Mouse (Mus musculus) hindbrain, embryonic 14.5 days (tissue): ENCODE data around the gene Myo1h. TPM values are rescaled to one million over a fixed set of nuclear protein-coding genes. Genes with fewer than 3 reads are reported as not detected.

Experiments used
- ATAC-seq: fragments of 200-750 bp; cut with Nextera tagmentation; 2 replicates; pipeline ENCODE4 v1.8.0; 2017; ENCODE audit warnings: moderate number of reproducible peaks, mild to moderate bottlenecking, moderate TSS enrichment, moderate library complexity; ENCODE audit not compliant: low FRiP score
- DNase-seq: peaks from one replicate; pipeline ENCODE4 v3.0.0-alpha.2; 2015; ENCODE audit warnings: low spot score
- H3K27ac ChIP-seq: fragments of 300-500 bp; sonication (generic); 2 replicates; pipeline ENCODE4 v1.5.1; 2014; ENCODE audit warnings: mild to moderate bottlenecking, moderate library complexity
- H3K27me3 ChIP-seq: fragments of 300-500 bp; sonication (generic); 2 replicates; pipeline ENCODE4 v1.6.1; 2014; ENCODE audit warnings: mild to moderate bottlenecking, low read length, mixed read lengths; ENCODE audit not compliant: control insufficient read depth, insufficient read depth
- H3K36me3 ChIP-seq: fragments of 300-500 bp; sonication (generic); replicated peaks from 2 replicates; pipeline ENCODE4 v1.6.1; 2014; ENCODE audit not compliant: control insufficient read depth, insufficient read depth
- H3K4me1 ChIP-seq: fragments of 300-500 bp; sonication (generic); replicated peaks from 2 replicates; pipeline ENCODE4 v1.6.1; 2014; ENCODE audit warnings: antibody characterized with exemption, low read length, mixed read lengths; ENCODE audit not compliant: control insufficient read depth, insufficient read depth
- H3K4me2 ChIP-seq: fragments of 300-500 bp; sonication (generic); replicated peaks from 2 replicates; pipeline ENCODE4 v1.6.1; 2014; ENCODE audit warnings: mild to moderate bottlenecking, moderate library complexity
- H3K4me3 ChIP-seq: fragments of 300-500 bp; sonication (generic); replicated peaks from 2 replicates; pipeline ENCODE4 v1.5.1; 2014; ENCODE audit warnings: mild to moderate bottlenecking, low read length
- H3K9ac ChIP-seq: fragments of 300-500 bp; sonication (generic); 2 replicates; pipeline ENCODE4 v1.6.1; 2014
- H3K9me3 ChIP-seq: fragments of 300-500 bp; sonication (generic); 2 replicates; pipeline ENCODE4 v1.6.1; 2016; ENCODE audit warnings: low read length; ENCODE audit not compliant: control insufficient read depth
- WGBS: fragments of 180-500 bp; shearing (Covaris S2); extraction: QIAGEN DNeasy Blood & Tissue Kit; methylation state at CpG from one replicate; pipeline ENCODE4 v1.1.7; 2014; 5-methylcytosine and 5-hydroxymethylcytosine counted together
- polyA plus RNA-seq: library from polyadenylated mRNA; unstranded; fragments of >200 nt; fragmentation: Nextera tagmentation; extraction: Ambion mirVana; gene quantifications from 2 replicates; pipeline ENCODE4 v1.2.1, GENCODE M21; 2014

The Myo1h gene
- polyA plus RNA-seq, 1 experiment from 2014 or later, result 0.64 TPM

DNA sequence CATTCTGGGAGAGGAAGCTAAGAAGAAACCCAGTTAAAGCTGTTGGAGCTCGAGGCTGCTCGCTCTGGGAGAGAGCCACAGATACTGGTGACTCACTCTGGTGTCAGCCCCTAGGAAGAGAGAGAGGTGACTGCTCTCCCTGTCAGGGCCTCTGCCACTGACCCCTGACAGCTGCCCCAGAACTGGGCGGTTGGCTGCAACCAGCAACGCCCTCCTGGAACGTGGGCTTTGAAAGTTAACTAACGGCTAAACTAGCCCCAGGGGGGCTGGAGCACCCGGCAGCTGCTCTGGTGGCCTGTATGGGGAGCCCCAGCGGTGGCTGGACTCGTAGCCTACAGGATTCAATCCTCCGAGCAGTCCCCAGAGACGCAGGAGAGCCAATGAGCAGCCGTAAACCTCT lies 19.0 kb upstream of the Myo1h start:
- Histone ChIP-seq H3K27ac (no peak overlapping the region), H3K9ac (no peak overlapping the region), H3K4me1 (peaks cover 12% of the 10 kb centered on the region), H3K9me3 (no peaks in the 10 kb centered on the region), H3K4me2 (no peak overlapping the region), H3K4me3 (no peak overlapping the region), H3K27me3 (peaks cover 68% of the 10 kb centered on the region), H3K36me3 (no peaks in the 10 kb centered on the region)
- 19% methylated on average over 12 of the region's 12 CpGs for WGBS
- DNase-seq, result no peak
- ATAC-seq, result no peak

DNA sequence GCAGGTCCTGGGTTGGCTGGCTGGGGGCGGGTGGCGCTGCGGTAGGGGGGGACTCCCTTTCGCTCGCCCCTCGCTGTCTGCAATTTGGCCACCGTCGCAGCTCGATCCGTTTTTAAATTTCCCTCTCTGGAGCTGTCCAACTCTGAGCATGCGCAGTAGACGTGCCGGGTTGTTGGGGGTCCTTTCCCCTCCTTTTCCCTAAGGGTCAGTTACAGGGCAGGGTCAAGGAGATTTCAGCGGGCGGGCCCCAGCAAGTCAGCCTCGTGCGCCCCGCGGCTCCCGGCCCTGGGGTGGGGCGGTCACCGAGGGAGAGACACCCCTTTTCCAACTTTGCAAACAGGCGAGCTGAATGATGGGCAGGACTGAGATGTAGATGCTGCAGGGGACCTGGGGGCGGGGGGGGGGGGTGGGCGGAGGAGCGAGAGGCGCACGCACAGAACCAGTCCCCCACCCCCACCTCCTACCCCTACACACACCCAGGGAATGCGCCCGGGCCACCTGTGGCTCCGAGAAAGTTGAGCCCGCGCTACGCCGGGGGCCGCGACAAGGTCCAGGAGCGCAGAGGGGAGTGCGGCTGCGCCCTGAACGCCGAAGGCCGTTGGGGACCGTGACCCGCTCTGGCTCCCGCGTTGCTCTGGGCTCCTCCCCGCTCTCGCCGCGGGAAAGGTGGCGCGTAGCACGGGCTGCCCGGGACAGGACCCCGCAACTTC lies 15.1 kb upstream of the Myo1h start, which contains the start of gene Foxn4:
Gene Foxn4, minus strand, starts transcription at position 115 of the 710 bp plus-strand sequence.
- Histone ChIP-seq H3K4me3 (peak within 1 kb of the TSS; percentile 35), H3K36me3 (no peaks in the 10 kb centered on the region), H3K4me1 (peaks cover 12% of the 10 kb centered on the region), H3K9me3 (no peaks in the 10 kb centered on the region), H3K27me3 (peaks cover 96% of the 10 kb centered on the region), H3K4me2 (peak within 1 kb of the TSS; percentile 50), H3K9ac (no peak within 1 kb of the TSS), H3K27ac (no peak within 1 kb of the TSS)
- WGBS, result 1% methylated on average over 49 of the region's 56 CpGs
- ATAC-seq (no peak), DNase-seq (no peak)

DNA sequence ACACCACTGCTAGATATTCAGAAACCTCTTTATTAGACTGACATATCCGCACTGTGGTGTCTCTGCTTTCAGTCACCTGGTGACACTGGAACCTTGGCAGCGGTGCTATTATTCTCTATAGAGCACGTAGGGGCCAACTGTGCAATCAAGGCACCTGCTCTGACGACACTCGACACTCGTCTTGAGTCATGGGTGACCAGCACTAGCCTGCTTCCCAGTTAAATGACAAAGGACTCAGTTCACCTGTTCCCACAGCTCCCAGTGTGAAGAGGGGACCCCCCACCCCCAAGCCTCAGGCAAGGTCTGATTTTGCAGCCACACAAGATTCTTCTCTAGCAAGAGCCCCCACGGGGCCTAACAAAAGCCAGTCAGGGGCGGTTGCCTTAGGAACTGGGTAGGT lies 13.6 kb upstream of the Myo1h start:
- Histone ChIP-seq H3K27ac (no peak overlapping the region), H3K9ac (no peak overlapping the region), H3K27me3 (peaks cover 82% of the 10 kb centered on the region), H3K4me1 (peaks cover 12% of the 10 kb centered on the region), H3K9me3 (no peaks in the 10 kb centered on the region), H3K36me3 (no peaks in the 10 kb centered on the region), H3K4me2 (no peak overlapping the region), H3K4me3 (no peak overlapping the region)
- DNase-seq (no peak), ATAC-seq (no peak)
- 10% methylated on average over 8 of the region's 8 CpGs for WGBS

DNA sequence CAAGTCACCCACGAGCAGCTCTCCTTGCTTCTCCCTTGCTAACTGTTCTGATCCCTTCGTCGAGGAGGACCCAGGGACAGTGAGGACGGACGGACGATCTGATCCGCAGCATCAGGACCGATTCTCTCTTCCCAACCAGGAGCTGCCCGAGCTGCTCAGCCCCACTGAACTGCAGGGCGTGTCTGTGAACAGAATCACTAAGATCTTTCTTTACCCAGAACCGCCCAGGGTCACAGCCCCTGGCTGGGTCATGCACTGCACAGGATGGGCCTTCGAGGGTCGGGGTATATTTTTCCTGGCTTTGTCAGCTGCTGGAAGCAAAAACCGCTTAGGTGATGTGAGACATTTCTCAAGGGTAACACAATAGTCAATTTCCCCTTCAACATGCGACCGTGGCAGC lies 13.0 kb upstream of the Myo1h start:
- no peak overlapping the region for H3K4me2 ChIP-seq
- peaks cover 80% of the 10 kb centered on the region for H3K27me3 ChIP-seq
- H3K4me3 ChIP-seq, result no peak overlapping the region
- DNase-seq (no peak), ATAC-seq (no peak)
- WGBS, result 14% methylated on average over 16 of the region's 16 CpGs
- H3K27ac ChIP-seq, result no peak overlapping the region
- H3K36me3 ChIP-seq, result no peaks in the 10 kb centered on the region
- no peaks in the 10 kb centered on the region for H3K9me3 ChIP-seq
- peaks cover 12% of the 10 kb centered on the region for H3K4me1 ChIP-seq
- H3K9ac ChIP-seq, result no peak overlapping the region

DNA sequence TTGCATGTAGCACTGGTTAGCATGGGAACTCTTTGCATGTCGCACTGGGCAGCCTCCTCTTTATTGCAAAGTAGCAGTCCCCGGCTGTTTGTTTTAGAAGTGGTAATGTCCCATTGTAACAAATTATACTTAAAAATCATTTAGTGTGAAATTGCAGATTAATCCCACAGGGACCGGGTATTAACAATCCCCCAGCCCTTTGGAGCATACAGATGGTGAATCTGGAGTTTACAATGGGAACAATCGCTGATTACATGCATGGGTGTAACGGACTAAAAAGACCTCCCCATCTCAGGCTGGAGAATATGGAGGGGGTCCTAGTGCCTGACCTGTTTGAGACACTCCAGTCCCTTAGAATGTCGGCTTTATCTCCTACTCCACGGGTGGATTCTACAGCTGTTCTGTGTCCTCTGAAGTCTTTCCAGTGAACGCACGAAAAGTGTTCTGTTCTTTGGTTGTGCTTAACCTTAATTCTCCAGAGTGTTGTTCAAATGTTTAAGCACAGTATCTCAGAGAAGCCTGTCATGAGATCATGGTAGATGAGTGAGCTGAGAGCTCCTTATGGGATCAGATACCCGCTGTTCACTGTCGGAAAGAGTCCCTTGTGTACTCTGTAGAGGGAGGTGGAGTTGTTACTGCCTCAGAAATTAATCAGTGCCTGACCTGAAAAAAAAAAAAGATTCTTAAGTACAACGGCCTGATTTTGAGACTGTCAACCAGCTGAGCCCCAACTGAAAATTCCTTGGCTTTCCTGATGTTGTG lies 9.4 kb upstream of the Myo1h start:
- peak overlapping the region; percentile 23; the same call in 1 of the 2 replicates for H3K4me2 ChIP-seq
- no peak overlapping the region for H3K27ac ChIP-seq
- no peak for ATAC-seq
- no peak for DNase-seq
- H3K4me3 ChIP-seq, result no peak overlapping the region
- H3K36me3 ChIP-seq, result no peaks in the 10 kb centered on the region
- WGBS, result 15% methylated on average over 12 of the region's 12 CpGs
- no peaks in the 10 kb centered on the region for H3K9me3 ChIP-seq
- H3K27me3 ChIP-seq, result peaks cover 64% of the 10 kb centered on the region
- H3K4me1 ChIP-seq, result peaks cover 10% of the 10 kb centered on the region; the same call in 1 of the 2 replicates
- H3K9ac ChIP-seq, result no peak overlapping the region

DNA sequence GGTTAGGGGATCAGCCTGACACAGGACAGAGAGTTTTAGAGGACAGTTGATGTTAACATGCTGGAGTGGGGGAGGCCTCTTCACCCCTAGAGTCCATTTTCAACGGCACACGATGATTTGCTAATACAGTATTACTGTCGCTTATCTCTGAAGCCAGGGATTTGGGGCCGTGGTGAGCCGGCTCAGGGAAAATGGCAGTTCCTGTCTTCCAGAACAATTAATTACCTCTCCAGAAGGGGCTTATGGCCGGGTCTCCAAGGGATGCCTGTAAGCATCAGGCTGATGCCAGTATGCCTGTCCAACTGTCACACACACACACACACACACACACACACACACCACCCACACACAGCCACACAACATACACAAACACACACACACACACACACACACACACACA lies 6.6 kb upstream of the Myo1h start:
- ATAC-seq (no peak), DNase-seq (no peak)
- Histone ChIP-seq H3K4me1 (peaks cover 10% of the 10 kb centered on the region; the same call in 1 of the 2 replicates), H3K4me3 (no peak overlapping the region), H3K9me3 (no peaks in the 10 kb centered on the region), H3K27me3 (peaks cover 40% of the 10 kb centered on the region), H3K4me2 (no peak overlapping the region), H3K36me3 (no peaks in the 10 kb centered on the region), H3K9ac (no peak overlapping the region; the same call in 1 of the 2 replicates), H3K27ac (0 out of 2 replicates have a peak overlapping the region, but pooled peaks have one; percentile 29)
- 23% methylated on average over 6 of the region's 6 CpGs for WGBS

DNA sequence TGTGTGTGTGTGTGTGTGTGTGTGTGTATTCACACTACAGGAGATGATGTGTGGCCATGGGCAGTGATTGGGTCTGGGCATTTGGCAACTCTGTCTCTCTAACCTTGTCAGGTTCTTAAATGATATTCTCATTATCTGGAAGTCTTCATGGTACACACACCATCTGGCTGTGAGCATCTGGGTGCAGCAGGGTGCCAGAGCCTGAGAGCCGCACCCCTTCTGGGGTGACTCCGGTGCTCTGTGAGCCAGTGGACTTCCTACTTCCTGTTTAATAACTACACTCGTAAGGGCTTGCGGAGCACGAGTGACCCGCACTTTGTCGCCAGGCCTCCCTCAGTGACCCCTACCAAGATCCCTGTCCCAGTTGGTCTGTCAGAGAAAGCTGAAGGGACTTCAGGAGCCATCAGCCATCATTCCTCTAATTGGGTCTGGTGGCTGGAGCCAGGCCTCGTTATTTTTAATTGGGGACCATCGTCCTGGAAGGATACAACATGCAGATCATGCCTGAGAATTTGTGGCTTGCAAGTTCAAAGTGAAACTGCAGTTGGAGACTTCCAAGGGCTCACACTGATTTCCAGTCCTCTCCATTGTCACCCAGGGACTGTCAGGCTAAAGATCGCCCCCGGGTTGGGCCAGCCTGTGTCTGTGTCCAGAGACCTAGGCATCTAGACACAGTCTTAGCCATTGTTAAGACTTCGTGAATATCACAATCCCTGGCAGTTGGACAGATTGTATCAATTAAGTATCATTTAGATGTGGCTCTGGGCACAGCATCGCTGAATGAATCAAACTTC lies 4.2 kb upstream of the Myo1h start:
- no peak overlapping the region for H3K27ac ChIP-seq
- no peak overlapping the region for H3K4me2 ChIP-seq
- H3K4me3 ChIP-seq, result no peak overlapping the region
- ATAC-seq (no peak), DNase-seq (no peak)
- 62% methylated on average over 13 of the region's 13 CpGs for WGBS
- no peaks in the 10 kb centered on the region for H3K9me3 ChIP-seq
- H3K36me3 ChIP-seq, result no peaks in the 10 kb centered on the region
- peaks cover 44% of the 10 kb centered on the region for H3K27me3 ChIP-seq
- H3K9ac ChIP-seq, result no peak overlapping the region
- peaks cover 14% of the 10 kb centered on the region; the same call in 1 of the 2 replicates for H3K4me1 ChIP-seq

DNA sequence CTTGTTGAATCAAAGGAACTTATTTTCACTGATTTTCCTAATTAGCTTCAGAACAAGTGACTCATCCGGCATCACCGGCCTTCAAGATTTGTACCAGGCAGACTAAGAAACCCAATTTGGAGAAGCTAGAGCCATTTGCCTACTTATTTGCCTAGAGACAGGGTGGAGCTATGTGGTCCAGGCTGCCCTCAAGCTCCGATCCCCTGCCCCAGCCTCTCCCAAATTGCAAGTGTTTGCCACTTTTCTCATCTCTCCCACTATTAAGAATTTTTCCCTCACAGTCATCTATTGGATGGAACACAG lies 3.6 kb upstream of the Myo1h start:
- Histone ChIP-seq H3K36me3 (no peaks in the 10 kb centered on the region), H3K9me3 (no peaks in the 10 kb centered on the region), H3K27me3 (peaks cover 44% of the 10 kb centered on the region), H3K9ac (no peak overlapping the region), H3K27ac (no peak overlapping the region), H3K4me2 (no peak overlapping the region), H3K4me3 (no peak overlapping the region), H3K4me1 (peaks cover 18% of the 10 kb centered on the region)
- DNase-seq (no peak), ATAC-seq (no peak)
- WGBS, result 95% methylated on average over 3 of the region's 3 CpGs

DNA sequence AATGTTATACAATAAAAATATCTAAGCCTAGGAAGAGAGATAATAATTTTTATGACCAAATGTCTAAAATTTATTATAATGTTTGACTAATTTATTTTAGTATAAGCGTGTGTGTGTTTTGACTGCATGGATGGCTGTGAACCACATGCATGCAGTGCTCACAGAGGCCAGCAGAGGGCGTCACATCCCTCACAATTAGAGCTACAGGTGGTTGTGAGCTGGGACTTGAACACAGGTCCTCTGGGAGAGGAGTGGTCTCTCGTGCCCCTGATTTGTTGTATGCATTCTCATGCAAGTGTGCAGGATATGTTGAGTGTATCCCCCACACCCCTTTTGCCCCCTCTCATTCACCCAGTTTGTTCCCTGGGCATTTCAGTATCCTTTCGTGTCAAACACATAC lies 2.9 kb upstream of the Myo1h start:
- Histone ChIP-seq H3K4me2 (no peak overlapping the region), H3K27ac (no peak overlapping the region), H3K9ac (no peak overlapping the region), H3K27me3 (peaks cover 39% of the 10 kb centered on the region), H3K9me3 (no peaks in the 10 kb centered on the region), H3K4me3 (no peak overlapping the region), H3K4me1 (peaks cover 18% of the 10 kb centered on the region), H3K36me3 (no peaks in the 10 kb centered on the region)
- 79% methylated on average over 4 of the region's 4 CpGs for WGBS
- DNase-seq (no peak), ATAC-seq (no peak)
